Mouse (Mus musculus) effector memory CD4-positive, alpha-beta T cell, adult 7 months (primary cell): ENCODE data around the gene Ccdc60. TPM values are rescaled to one million over a fixed set of nuclear protein-coding genes. Genes with fewer than 3 reads are reported as not detected.

Source experiments
- polyA plus RNA-seq: library from polyadenylated mRNA; unstranded; fragments of 100-300 nt; shearing (Covaris generic); gene quantifications from one replicate; pipeline ENCODE4 v1.2.1, GENCODE M21; 2017

Ccdc60 gene
- polyA plus RNA-seq, result not detected

GRCm38 (mm10) chr5:116288849-116289570 is at the start of gene Ccdc60:
Gene Ccdc60 (minus strand): TSS chr5:116288985.

GRCm38 (mm10) chr5:116083081-116083480 is 205.7 kb downstream of the Ccdc60 start, which contains the start of gene Tmem233:
Gene Tmem233 (minus strand): TSS chr5:116083244.

Other genes with a start within 250 kb of the Ccdc60 start
- gene Tmem233, start 205.7 kb downstream of the Ccdc60 start, polyA plus RNA-seq, result not detected
- gene Hspb8, start 133.9 kb upstream of the Ccdc60 start, polyA plus RNA-seq, result not detected